Mouse (Mus musculus): ENCODE measurements at regions not wholly inside any gene's neighbourhood (a gene's known extent, or its start where the extent isn't known, plus 50 kb on each side); places are given as distances from the start of the nearest gene placed in this dataset.
"Not testable (repeated sequence)": the region's sequence is repeated elsewhere in the genome, so short reads cannot be mapped to it uniquely, and the experiment has no call there.

- DNase-seq: no peak
- Histone ChIP-seq H3K4me3 (replicated peaks; ENCODE audit: insufficient read depth, low read depth, low read length) (no peak overlapping the region), H3K27ac (ENCODE audit: insufficient read depth, low read length) (no peak overlapping the region), H3K4me1 (ENCODE audit: control insufficient read depth, insufficient read depth, low read length) (peaks cover 2% of the 10 kb centered on the region; the same call in 1 of the 2 replicates), H3K27me3 (ENCODE audit: control insufficient read depth, insufficient read depth, low read length) (no peaks in the 10 kb centered on the region; the same call in 1 of the 2 replicates)
- no peak for TF ChIP-seq CTCF (IDR thresholded peaks at IDR 0.05; ENCODE audit: borderline replicate concordance, insufficient read depth, low read depth, low read length)
- TF ChIP-seq POLR2A (IDR thresholded peaks at IDR 0.05; ENCODE audit: borderline replicate concordance, insufficient read depth, low read length): no peak
- WGBS: 86% methylated on average over 3 of the region's 3 CpGs
These were observed 384.0 kb upstream of the Klhl29 start for GRCm38 (mm10) chr12:5759485-5759884.

DNA sequence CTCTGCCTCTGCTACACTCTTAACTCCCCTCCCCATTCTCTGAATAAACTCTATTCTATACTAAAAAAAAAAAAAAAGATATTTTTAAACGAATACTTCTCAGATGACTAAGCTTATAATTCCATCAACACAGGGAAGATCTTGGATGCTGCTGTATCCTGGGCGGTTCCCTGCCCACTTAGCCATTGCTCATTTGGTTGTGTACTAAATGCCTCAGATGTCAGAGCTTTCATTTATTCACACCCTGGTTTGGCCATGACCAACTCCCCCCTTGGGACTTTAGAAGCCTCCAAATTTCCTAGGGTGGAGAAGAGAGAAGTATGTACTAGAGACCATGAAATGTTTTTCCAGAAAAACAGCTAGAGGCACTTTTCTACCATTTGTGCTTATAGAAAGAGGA lies 382.3 kb upstream of the Klhl29 start:
- no peak for TF ChIP-seq CTCF (IDR thresholded peaks at IDR 0.05; ENCODE audit: borderline replicate concordance, insufficient read depth, low read depth, low read length)
- TF ChIP-seq POLR2A (IDR thresholded peaks at IDR 0.05; ENCODE audit: borderline replicate concordance, insufficient read depth, low read length): no peak
- Histone ChIP-seq H3K27ac (ENCODE audit: insufficient read depth, low read length) (no peak overlapping the region), H3K4me1 (ENCODE audit: control insufficient read depth, insufficient read depth, low read length) (no peaks in the 10 kb centered on the region), H3K4me3 (replicated peaks; ENCODE audit: insufficient read depth, low read depth, low read length) (no peak overlapping the region), H3K27me3 (ENCODE audit: control insufficient read depth, insufficient read depth, low read length) (no peaks in the 10 kb centered on the region)
- no peak for DNase-seq
- 73% methylated on average over 2 of the region's 2 CpGs for WGBS

GRCm38 (mm10) chr12:5757361-5757760 lies 381.9 kb upstream of the Klhl29 start:
- Histone ChIP-seq H3K27ac (ENCODE audit: insufficient read depth, low read length) (no peak overlapping the region), H3K4me1 (ENCODE audit: control insufficient read depth, insufficient read depth, low read length) (no peaks in the 10 kb centered on the region), H3K4me3 (replicated peaks; ENCODE audit: insufficient read depth, low read depth, low read length) (no peak overlapping the region), H3K27me3 (ENCODE audit: control insufficient read depth, insufficient read depth, low read length) (no peaks in the 10 kb centered on the region)
- no peak for DNase-seq
- WGBS: 84% methylated on average over 4 of the region's 4 CpGs
- TF ChIP-seq POLR2A (IDR thresholded peaks at IDR 0.05; ENCODE audit: borderline replicate concordance, insufficient read depth, low read length) (no peak), CTCF (IDR thresholded peaks at IDR 0.05; ENCODE audit: borderline replicate concordance, insufficient read depth, low read depth, low read length) (no peak)

DNA sequence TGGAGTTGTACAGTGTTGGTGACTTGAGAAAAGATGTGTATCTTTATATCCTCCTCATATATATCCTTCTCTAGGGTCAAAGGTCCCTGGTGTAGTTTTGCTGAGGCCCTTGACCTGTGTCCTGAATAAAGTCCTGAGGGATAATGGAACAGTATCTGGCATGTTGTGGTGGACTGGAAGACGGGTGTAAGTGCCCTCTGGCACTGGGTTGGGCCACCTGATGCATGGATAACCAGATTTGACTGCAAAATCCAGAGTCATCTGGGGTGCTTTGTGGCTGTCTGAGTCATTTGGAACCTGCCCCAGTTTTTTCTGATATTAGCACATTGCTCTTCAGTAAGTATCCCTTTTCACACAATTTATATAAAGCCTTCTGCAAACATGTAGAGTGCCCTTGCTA lies 378.3 kb upstream of the Klhl29 start:
- 19% methylated on average over 1 of the region's 1 CpGs for WGBS
- no peak for DNase-seq
- TF ChIP-seq CTCF (IDR thresholded peaks at IDR 0.05; ENCODE audit: borderline replicate concordance, insufficient read depth, low read depth, low read length) (no peak), POLR2A (IDR thresholded peaks at IDR 0.05; ENCODE audit: borderline replicate concordance, insufficient read depth, low read length) (no peak)
- no peaks in the 10 kb centered on the region for H3K27me3 ChIP-seq (ENCODE audit: control insufficient read depth, insufficient read depth, low read length)
- no peaks in the 10 kb centered on the region for H3K4me1 ChIP-seq (ENCODE audit: control insufficient read depth, insufficient read depth, low read length)
- no peak overlapping the region for H3K27ac ChIP-seq (ENCODE audit: insufficient read depth, low read length)
- no peak overlapping the region for H3K4me3 ChIP-seq (replicated peaks; ENCODE audit: insufficient read depth, low read depth, low read length)

- WGBS: 21% methylated on average over 2 of the region's 2 CpGs
These were observed 368.7 kb upstream of the Klhl29 start for GRCm38 (mm10) chr12:5744086-5744709.

DNA sequence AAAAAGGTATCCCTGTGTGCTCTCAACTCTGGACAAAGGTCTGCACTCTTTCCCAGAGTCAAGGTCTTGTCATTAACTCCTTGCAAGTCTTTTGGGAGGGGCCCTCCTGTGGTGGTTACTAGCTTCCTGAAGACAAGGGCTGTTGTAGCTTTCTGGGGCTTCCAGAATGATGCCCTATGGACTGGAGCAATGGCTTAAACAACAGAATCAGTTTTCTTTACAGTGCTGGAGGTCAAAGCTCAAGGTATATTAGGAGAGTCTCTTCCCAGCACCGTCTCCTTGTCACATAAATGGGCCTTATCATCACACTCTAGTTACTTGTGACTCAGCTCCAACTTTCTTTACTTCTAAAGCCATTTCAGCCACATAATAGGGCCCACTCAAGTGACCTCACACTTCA lies 360.6 kb upstream of the Klhl29 start:
- Histone ChIP-seq H3K27me3 (ENCODE audit: control insufficient read depth, insufficient read depth, low read length) (no peaks in the 10 kb centered on the region), H3K4me3 (replicated peaks; ENCODE audit: insufficient read depth, low read depth, low read length) (no peak overlapping the region), H3K4me1 (ENCODE audit: control insufficient read depth, insufficient read depth, low read length) (no peaks in the 10 kb centered on the region), H3K27ac (ENCODE audit: insufficient read depth, low read length) (no peak overlapping the region)
- no peak for DNase-seq
- TF ChIP-seq CTCF (IDR thresholded peaks at IDR 0.05; ENCODE audit: borderline replicate concordance, insufficient read depth, low read depth, low read length) (no peak), POLR2A (IDR thresholded peaks at IDR 0.05; ENCODE audit: borderline replicate concordance, insufficient read depth, low read length) (no peak)
- WGBS: 87% methylated on average over 1 of the region's 1 CpGs

More at GRCm38 (mm10) chr12:5744086-5744709, 368.7 kb upstream of the Klhl29 start:
- TF ChIP-seq CTCF (IDR thresholded peaks at IDR 0.05; ENCODE audit: borderline replicate concordance, insufficient read depth, low read depth, low read length): no peak
- TF ChIP-seq POLR2A (IDR thresholded peaks at IDR 0.05; ENCODE audit: borderline replicate concordance, insufficient read depth, low read length): no peak
- Histone ChIP-seq H3K4me3 (replicated peaks; ENCODE audit: insufficient read depth, low read depth, low read length) (no peak overlapping the region), H3K27ac (ENCODE audit: insufficient read depth, low read length) (no peak overlapping the region), H3K27me3 (ENCODE audit: control insufficient read depth, insufficient read depth, low read length) (no peaks in the 10 kb centered on the region), H3K4me1 (ENCODE audit: control insufficient read depth, insufficient read depth, low read length) (no peaks in the 10 kb centered on the region)
- no peak for DNase-seq

GRCm38 (mm10) chr12:5734902-5735301 lies 359.4 kb upstream of the Klhl29 start:
- H3K27me3 ChIP-seq (ENCODE audit: control insufficient read depth, insufficient read depth, low read length): no peaks in the 10 kb centered on the region; the same call in 1 of the 2 replicates
- no peak for DNase-seq
- no peak overlapping the region for H3K27ac ChIP-seq (ENCODE audit: insufficient read depth, low read length)
- H3K4me1 ChIP-seq (ENCODE audit: control insufficient read depth, insufficient read depth, low read length): no peaks in the 10 kb centered on the region
- TF ChIP-seq POLR2A (IDR thresholded peaks at IDR 0.05; ENCODE audit: borderline replicate concordance, insufficient read depth, low read length): no peak
- TF ChIP-seq CTCF (IDR thresholded peaks at IDR 0.05; ENCODE audit: borderline replicate concordance, insufficient read depth, low read depth, low read length): no peak
- WGBS: 97% methylated on average over 3 of the region's 3 CpGs
- no peak overlapping the region for H3K4me3 ChIP-seq (replicated peaks; ENCODE audit: insufficient read depth, low read depth, low read length)

GRCm38 (mm10) chr12:5723113-5723512 lies 347.6 kb upstream of the Klhl29 start:
- TF ChIP-seq CTCF (IDR thresholded peaks at IDR 0.05; ENCODE audit: borderline replicate concordance, insufficient read depth, low read depth, low read length) (no peak), POLR2A (IDR thresholded peaks at IDR 0.05; ENCODE audit: borderline replicate concordance, insufficient read depth, low read length) (no peak)
- 96% methylated on average over 1 of the region's 1 CpGs for WGBS
- H3K4me1 ChIP-seq (ENCODE audit: control insufficient read depth, insufficient read depth, low read length): no peaks in the 10 kb centered on the region
- H3K27me3 ChIP-seq (ENCODE audit: control insufficient read depth, insufficient read depth, low read length): no peaks in the 10 kb centered on the region
- DNase-seq: no peak
- H3K4me3 ChIP-seq (replicated peaks; ENCODE audit: insufficient read depth, low read depth, low read length): no peak overlapping the region
- H3K27ac ChIP-seq (ENCODE audit: insufficient read depth, low read length): no peak overlapping the region

DNA sequence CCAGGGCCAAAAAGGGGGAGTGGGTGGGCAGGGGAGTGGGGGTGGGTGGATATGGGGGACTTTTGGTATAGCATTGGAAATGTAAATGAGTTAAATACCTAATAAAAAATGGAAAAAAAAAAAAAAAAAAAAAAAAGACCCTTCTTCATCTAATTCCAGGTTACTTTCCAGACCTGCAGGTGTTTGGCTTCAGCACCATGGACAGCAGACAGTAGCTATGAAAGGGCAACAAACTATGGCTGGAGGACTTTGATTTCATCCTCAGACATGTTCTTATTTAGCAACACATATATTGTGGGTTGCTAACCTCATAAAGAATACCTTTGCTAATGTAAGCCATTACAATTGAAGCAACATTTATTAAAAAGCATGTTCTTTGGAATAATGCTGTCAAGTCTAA lies 342.0 kb upstream of the Klhl29 start:
- H3K4me3 ChIP-seq (replicated peaks; ENCODE audit: insufficient read depth, low read depth, low read length); H3K27me3 ChIP-seq (ENCODE audit: control insufficient read depth, insufficient read depth, low read length); H3K27ac ChIP-seq (ENCODE audit: insufficient read depth, low read length); H3K4me1 ChIP-seq (ENCODE audit: control insufficient read depth, insufficient read depth, low read length); DNase-seq: not testable (repeated sequence)

Data from cerebellum, adult 2 months (tissue).